Mouse (Mus musculus) retina, embryonic 14.5 days (tissue): Measurements from ENCODE around the gene Hnrnpa3.
A peak's percentile ranks its signal among the peaks of the same experiment; 100 is the strongest.
"Not testable (repeated sequence)": the region's sequence is repeated elsewhere in the genome, so short reads cannot be mapped to it uniquely, and the experiment has no call there.

Experiments used
- DNase-seq: peaks from one replicate; pipeline ENCODE4 v3.0.0-alpha.2; 2015; ENCODE audit warnings: low spot score

The Hnrnpa3 gene

GRCm38 (mm10) chr2:75679947-75680346 lies 20.9 kb downstream of the Hnrnpa3 start:
- DNase-seq, result no peak

GRCm38 (mm10) chr2:75681439-75681838 lies 22.4 kb downstream of the Hnrnpa3 start:
- no peak for DNase-seq

- no peak for DNase-seq
These were observed 24.1 kb downstream of the Hnrnpa3 start for GRCm38 (mm10) chr2:75682978-75683709.

GRCm38 (mm10) chr2:75684526-75684925 lies 25.5 kb downstream of the Hnrnpa3 start:
- no peak for DNase-seq

GRCm38 (mm10) chr2:75685458-75685861 lies 26.4 kb downstream of the Hnrnpa3 start:
- DNase-seq, result no peak

GRCm38 (mm10) chr2:75687040-75687749 lies 28.1 kb downstream of the Hnrnpa3 start:
- no peak for DNase-seq

- no peak for DNase-seq
These were observed 29.8 kb downstream of the Hnrnpa3 start for GRCm38 (mm10) chr2:75688901-75689300.

- DNase-seq, result no peak
These were observed 30.6 kb downstream of the Hnrnpa3 start for GRCm38 (mm10) chr2:75689482-75690158.

GRCm38 (mm10) chr2:75690656-75691055 lies 31.6 kb downstream of the Hnrnpa3 start:
- DNase-seq, result no peak

GRCm38 (mm10) chr2:75691316-75691715 lies 32.3 kb downstream of the Hnrnpa3 start:
- DNase-seq, result no peak

GRCm38 (mm10) chr2:75692369-75692768 lies 33.3 kb downstream of the Hnrnpa3 start:
- DNase-seq, result no peak

GRCm38 (mm10) chr2:75694926-75695325 lies 35.9 kb downstream of the Hnrnpa3 start:
- DNase-seq, result not testable (repeated sequence)

- DNase-seq, result no peak
These were observed 36.8 kb downstream of the Hnrnpa3 start for GRCm38 (mm10) chr2:75695676-75696350.

- DNase-seq, result no peak
These were observed 37.3 kb downstream of the Hnrnpa3 start for GRCm38 (mm10) chr2:75696371-75696770.

- no peak for DNase-seq
These were observed 38.2 kb downstream of the Hnrnpa3 start for GRCm38 (mm10) chr2:75697222-75697621.

GRCm38 (mm10) chr2:75698007-75698406 lies 38.9 kb downstream of the Hnrnpa3 start:
- DNase-seq, result no peak

- DNase-seq, result no peak
These were observed 39.8 kb downstream of the Hnrnpa3 start for GRCm38 (mm10) chr2:75698874-75699273.

GRCm38 (mm10) chr2:75700543-75700942 lies 41.5 kb downstream of the Hnrnpa3 start:
- no peak for DNase-seq

- no peak for DNase-seq
These were observed 42.1 kb downstream of the Hnrnpa3 start for GRCm38 (mm10) chr2:75701207-75701606.

- DNase-seq, result no peak
These were observed 42.9 kb downstream of the Hnrnpa3 start for GRCm38 (mm10) chr2:75701822-75702587.

GRCm38 (mm10) chr2:75702588-75702976 lies 43.5 kb downstream of the Hnrnpa3 start:
- DNase-seq, result peak; percentile 13
